Mouse (Mus musculus) lung, postnatal 0 days (tissue): Measurements from ENCODE around the gene Unc45b. TPM values are rescaled to one million over a fixed set of nuclear protein-coding genes. Genes with fewer than 3 reads are reported as not detected.

ENCODE experiments used
- ATAC-seq: fragments of 200-750 bp; cut with Nextera tagmentation; 2 replicates; pipeline ENCODE4 v1.8.0; 2017; ENCODE audit warnings: moderate library complexity
- DNase-seq: peaks from one replicate; pipeline ENCODE4 v3.0.0-alpha.2; 2016; ENCODE audit warnings: low spot score
- H3K27ac ChIP-seq: fragments of 300-500 bp; sonication (generic); 2 replicates; pipeline ENCODE4 v1.5.1; 2014; ENCODE audit warnings: antibody characterized with exemption, mild to moderate bottlenecking, low read length, mixed read lengths
- H3K27me3 ChIP-seq: fragments of 300-500 bp; sonication (generic); replicated peaks from 2 replicates; pipeline ENCODE4 v1.6.1; 2014; ENCODE audit warnings: low read length, mixed read lengths; ENCODE audit not compliant: insufficient read depth
- H3K36me3 ChIP-seq: fragments of 300-500 bp; sonication (generic); 2 replicates; pipeline ENCODE4 v1.6.1; 2014; ENCODE audit warnings: low read length, mixed read lengths; ENCODE audit not compliant: insufficient read depth
- H3K4me1 ChIP-seq: fragments of 300-500 bp; sonication (generic); 2 replicates; pipeline ENCODE4 v1.6.1; 2014; ENCODE audit warnings: antibody characterized with exemption, low read depth, low read length, mixed read lengths; ENCODE audit not compliant: insufficient read depth
- H3K4me2 ChIP-seq: fragments of 300-500 bp; sonication (generic); replicated peaks from 2 replicates; pipeline ENCODE4 v1.6.1; 2014; ENCODE audit warnings: low read depth, mild to moderate bottlenecking, low read length, moderate library complexity, mixed read lengths
- H3K4me3 ChIP-seq: fragments of 300-500 bp; sonication (generic); 2 replicates; pipeline ENCODE4 v1.5.1; 2014; ENCODE audit warnings: low read depth, low read length
- H3K9ac ChIP-seq: fragments of 300-500 bp; sonication (generic); replicated peaks from 2 replicates; pipeline ENCODE4 v1.6.1; 2014; ENCODE audit warnings: low read depth, mild to moderate bottlenecking
- H3K9me3 ChIP-seq: fragments of 300-500 bp; sonication (generic); 2 replicates; pipeline ENCODE4 v1.6.1; 2016; ENCODE audit warnings: low read length, mixed read lengths
- CTCF ChIP-seq: IDR thresholded peaks from 2 replicates; pipeline ENCODE4 v1.5.1; 2016; ENCODE audit warnings: antibody characterized with exemption, mild to moderate bottlenecking
- EP300 ChIP-seq: IDR thresholded peaks from 2 replicates; pipeline ENCODE4 v1.6.1; 2016; ENCODE audit warnings: antibody characterized with exemption, mild to moderate bottlenecking, control low read depth
- WGBS: fragments of 180-500 bp; shearing (Covaris S2); extraction: QIAGEN DNeasy Blood & Tissue Kit; methylation state at CpG from one replicate; pipeline ENCODE4 v1.1.7; 2014; 5-methylcytosine and 5-hydroxymethylcytosine counted together
- polyA plus RNA-seq: library from polyadenylated mRNA; unstranded; fragments of >200 nt; fragmentation: Nextera tagmentation; extraction: Ambion mirVana; gene quantifications from 2 replicates; pipeline ENCODE4 v1.2.1, GENCODE M21; 2015

The Unc45b gene
- polyA plus RNA-seq, 1 experiment from 2014 or later = 20.6 TPM

DNA sequence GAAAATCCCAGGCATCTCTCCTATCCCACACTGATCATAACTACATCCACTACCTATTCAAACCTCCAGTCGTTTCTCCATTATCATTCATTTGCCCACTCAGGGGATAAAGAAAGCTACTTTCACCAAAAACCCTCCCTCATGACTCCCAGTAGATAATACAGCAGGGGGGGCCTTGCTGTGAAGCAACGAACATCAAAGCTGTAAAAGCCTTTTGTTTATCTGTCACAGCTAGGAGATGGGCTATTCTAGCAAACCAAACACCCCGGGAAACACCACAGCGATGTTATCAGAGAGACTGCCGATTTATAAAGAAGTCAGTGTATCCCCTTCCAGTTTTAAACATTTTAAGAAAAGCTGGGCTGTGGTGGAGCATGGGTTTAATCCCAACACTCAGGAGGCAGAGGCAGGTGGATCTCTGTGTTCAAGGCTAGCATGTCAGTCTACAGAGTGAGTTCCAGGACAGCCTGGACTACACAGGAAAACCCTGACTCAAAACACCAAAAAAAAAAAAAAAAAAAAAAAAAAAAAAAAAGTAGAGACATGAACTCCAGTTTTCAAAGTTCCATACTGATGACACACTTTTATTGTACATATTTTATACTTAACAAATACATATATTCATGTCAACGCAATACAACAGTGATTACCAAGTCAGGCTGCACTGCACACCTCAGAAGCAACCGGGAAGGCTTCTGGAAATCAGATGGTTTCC is 43.3 kb upstream of the Unc45b start:
- no peaks in the 10 kb centered on the region for H3K36me3 ChIP-seq
- WGBS = 34% methylated on average over 7 of the region's 7 CpGs
- H3K4me1 ChIP-seq = no peaks in the 10 kb centered on the region; the same call in 1 of the 2 replicates
- H3K27ac ChIP-seq = no peak overlapping the region
- no peak overlapping the region for H3K4me2 ChIP-seq
- H3K9ac ChIP-seq = no peak overlapping the region
- no peak for DNase-seq
- no peak overlapping the region for H3K4me3 ChIP-seq
- TF ChIP-seq EP300 = no peak
- no peak for TF ChIP-seq CTCF
- H3K27me3 ChIP-seq = no peaks in the 10 kb centered on the region
- no peak for ATAC-seq
- H3K9me3 ChIP-seq = no peaks in the 10 kb centered on the region

DNA sequence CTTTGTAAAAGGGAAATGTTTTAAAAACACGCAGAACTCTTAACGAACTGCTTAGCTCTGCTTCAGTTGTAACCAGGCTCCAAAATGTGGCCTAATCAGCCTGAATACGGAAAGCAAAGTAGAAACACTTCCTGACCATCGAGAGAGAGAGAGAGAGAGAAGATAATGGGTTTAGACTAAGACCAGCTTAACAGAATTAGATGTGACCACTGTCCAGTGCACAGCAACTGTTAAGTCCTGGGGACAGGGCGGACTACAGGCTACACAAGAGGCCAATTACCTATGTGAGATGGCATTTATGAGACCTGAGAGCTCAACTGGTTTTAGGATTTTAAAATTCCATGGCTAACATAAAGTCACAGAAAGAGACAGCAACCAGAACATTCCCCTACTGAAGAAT is 42.4 kb upstream of the Unc45b start:
- 74% methylated on average over 5 of the region's 5 CpGs for WGBS
- ATAC-seq (no peak), DNase-seq (no peak)
- Histone ChIP-seq H3K4me2 (no peak overlapping the region), H3K4me3 (no peak overlapping the region), H3K4me1 (no peaks in the 10 kb centered on the region; the same call in 1 of the 2 replicates), H3K9me3 (no peaks in the 10 kb centered on the region), H3K27me3 (no peaks in the 10 kb centered on the region), H3K27ac (no peak overlapping the region), H3K9ac (no peak overlapping the region), H3K36me3 (no peaks in the 10 kb centered on the region)
- TF ChIP-seq CTCF (no peak), EP300 (no peak)

DNA sequence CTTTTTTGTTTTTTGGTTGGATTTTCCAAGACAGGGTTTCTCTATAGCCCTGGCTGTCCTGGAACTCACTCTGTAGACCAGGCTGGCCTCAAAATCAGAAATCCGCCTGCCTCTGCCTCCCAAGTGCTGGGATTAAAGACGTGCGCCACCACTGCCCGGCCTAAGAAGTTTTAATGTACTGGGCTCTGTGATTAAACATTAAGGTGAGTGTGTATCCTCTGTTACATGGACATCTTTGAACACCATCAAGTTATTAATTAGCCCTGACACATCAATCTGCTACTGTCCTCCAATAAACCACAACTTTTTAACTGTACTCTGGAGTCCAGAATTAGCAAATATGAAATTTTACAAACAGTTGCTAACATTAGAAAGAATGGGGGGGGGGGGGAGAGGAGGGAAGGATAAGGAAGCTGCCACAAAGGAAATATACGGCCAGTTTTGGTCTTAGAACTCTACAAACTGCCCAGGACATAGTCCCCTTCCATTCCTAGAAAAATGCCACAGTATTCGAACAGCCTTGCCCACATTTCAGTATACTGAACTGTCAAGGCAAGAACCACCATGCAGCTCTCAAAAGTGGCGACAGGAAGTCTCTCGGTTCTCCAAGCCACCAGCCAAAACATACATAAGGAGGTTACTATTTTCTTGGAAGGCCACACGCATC is 40.7 kb upstream of the Unc45b start:
- Histone ChIP-seq H3K9me3 (no peaks in the 10 kb centered on the region), H3K4me1 (no peaks in the 10 kb centered on the region; the same call in 1 of the 2 replicates), H3K4me2 (peak overlapping the region; percentile 74), H3K27ac (peak overlapping the region; percentile 91), H3K27me3 (no peaks in the 10 kb centered on the region), H3K9ac (no peak overlapping the region), H3K4me3 (peak overlapping the region; percentile 93), H3K36me3 (no peaks in the 10 kb centered on the region)
- 53% methylated on average over 9 of the region's 9 CpGs for WGBS
- ATAC-seq (no peak), DNase-seq (peak; percentile 88)
- TF ChIP-seq CTCF = no peak

DNA sequence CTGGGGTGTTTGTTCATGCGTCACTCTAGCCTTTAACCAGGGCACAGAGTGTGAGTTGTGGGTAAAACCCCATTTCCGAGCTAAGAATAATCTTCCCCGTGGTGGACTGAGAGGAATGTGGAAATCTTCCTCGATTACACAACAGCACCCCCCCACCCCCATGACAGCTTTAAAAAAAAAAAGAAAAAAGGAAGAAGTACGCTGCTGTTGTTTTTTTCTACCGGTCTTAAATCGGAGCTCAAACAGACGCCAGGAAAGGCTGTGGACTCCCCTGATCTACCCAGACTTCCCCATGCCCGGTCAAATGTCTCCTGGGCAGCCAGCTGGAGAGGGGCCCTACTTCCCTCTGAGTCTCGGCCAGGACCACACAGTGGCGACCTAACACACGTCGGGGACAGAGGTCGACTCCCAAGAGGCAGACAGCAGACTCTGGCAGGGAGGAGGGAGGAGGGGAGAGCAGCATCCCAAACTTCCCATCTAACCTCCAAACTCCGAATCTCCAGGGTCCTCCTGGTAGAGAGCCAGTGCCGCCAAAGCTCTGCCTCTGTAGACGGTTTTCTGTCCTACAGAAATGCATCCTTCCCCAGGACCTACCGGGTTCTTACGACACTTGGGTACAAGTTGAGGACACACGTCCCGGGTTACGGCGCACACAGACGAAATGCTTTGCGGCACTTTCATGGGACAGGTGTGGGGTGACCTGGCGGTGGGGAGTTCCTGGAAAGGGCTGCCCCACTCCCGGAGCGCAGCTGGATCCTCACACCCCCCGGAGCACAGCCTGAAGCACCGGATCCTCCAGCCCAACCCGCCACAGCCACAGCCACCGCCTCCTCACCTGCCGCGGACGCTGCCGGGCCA is 39.9 kb upstream of the Unc45b start:
- peak overlapping the region; percentile 55 for H3K9ac ChIP-seq
- H3K4me3 ChIP-seq = peak overlapping the region; percentile 93
- H3K4me1 ChIP-seq = no peaks in the 10 kb centered on the region; the same call in 1 of the 2 replicates
- 4% methylated on average over 30 of the region's 36 CpGs for WGBS
- peak; percentile 78 for DNase-seq
- H3K27me3 ChIP-seq = no peaks in the 10 kb centered on the region
- peak overlapping the region; percentile 91 for H3K27ac ChIP-seq
- H3K36me3 ChIP-seq = no peaks in the 10 kb centered on the region
- H3K9me3 ChIP-seq = no peaks in the 10 kb centered on the region
- peak; percentile 70 for ATAC-seq
- peak overlapping the region; percentile 74 for H3K4me2 ChIP-seq
- TF ChIP-seq CTCF = no peak
- peak; percentile 34; the same call in 1 of the 2 replicates for TF ChIP-seq EP300

DNA sequence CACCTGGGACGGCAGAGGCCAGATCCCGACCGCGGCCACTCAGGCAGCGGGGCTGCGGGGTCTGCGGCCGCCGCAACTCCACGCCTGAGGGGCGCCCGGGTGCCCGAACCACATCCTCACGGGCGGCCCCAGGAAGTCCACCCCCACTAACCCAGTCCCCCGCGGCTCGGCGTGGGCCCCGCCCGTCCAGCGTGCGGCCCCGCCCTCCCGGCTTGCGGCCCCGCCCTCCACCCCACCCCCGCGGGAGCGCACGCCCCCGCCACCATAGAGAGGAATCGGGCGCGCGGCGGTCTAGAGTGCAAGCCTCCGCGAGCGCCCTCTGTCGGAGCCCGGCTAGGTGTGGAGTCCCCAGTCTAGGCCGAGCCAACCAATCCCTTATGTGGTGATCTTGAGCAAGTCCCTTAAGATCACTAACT is 39.3 kb upstream of the Unc45b start, which contains the start of gene Rffl:
TSS of gene Rffl (minus strand) at position 180 of the 416 bp plus-strand sequence.
- peak; percentile 94 for ATAC-seq
- H3K27me3 ChIP-seq = no peaks in the 10 kb centered on the region

DNA sequence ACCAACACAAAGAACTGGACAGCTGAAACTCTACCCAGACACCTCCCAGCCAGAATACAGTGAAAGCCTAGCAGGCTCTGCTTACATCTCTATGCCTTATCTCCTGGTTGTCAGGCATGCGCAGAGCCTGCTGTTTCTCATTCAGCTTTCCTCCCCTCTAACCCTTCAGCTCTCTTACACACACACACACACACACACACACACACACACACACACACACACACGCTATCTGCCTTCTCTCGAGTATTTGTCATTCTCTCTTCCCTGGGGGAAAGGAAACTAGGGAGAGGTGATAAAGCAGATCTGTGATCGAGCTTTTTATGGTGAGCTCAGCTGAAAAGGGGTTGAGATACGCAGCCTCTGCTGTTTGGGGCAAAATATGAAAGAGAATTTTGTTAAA is 35.4 kb upstream of the Unc45b start:
- 47% methylated on average over 5 of the region's 5 CpGs for WGBS
- no peaks in the 10 kb centered on the region for H3K27me3 ChIP-seq
- no peak overlapping the region for H3K27ac ChIP-seq
- no peak overlapping the region for H3K4me2 ChIP-seq
- no peak for DNase-seq
- H3K36me3 ChIP-seq = no peaks in the 10 kb centered on the region
- TF ChIP-seq EP300 (no peak), CTCF (no peak)
- ATAC-seq = no peak
- no peaks in the 10 kb centered on the region for H3K9me3 ChIP-seq
- H3K9ac ChIP-seq = no peak overlapping the region
- no peaks in the 10 kb centered on the region for H3K4me1 ChIP-seq
- no peak overlapping the region for H3K4me3 ChIP-seq

More for the DNA sequence above, 39.3 kb upstream of the Unc45b start, which contains the start of gene Rffl:
- WGBS = 1% methylated on average over 35 of the region's 43 CpGs
- peak within 1 kb of the TSS; percentile 91 for H3K27ac ChIP-seq
- peak within 1 kb of the TSS; percentile 74 for H3K4me2 ChIP-seq
- peak within 1 kb of the TSS; percentile 55 for H3K9ac ChIP-seq
- peak; percentile 86 for TF ChIP-seq CTCF
- no peak for TF ChIP-seq EP300
- peak within 1 kb of the TSS; percentile 93 for H3K4me3 ChIP-seq
- no peaks in the 10 kb centered on the region for H3K36me3 ChIP-seq
- no peaks in the 10 kb centered on the region; the same call in 1 of the 2 replicates for H3K4me1 ChIP-seq
- H3K9me3 ChIP-seq = no peaks in the 10 kb centered on the region
- DNase-seq = peak; percentile 96
